Mouse (Mus musculus): ENCODE data around the gene Tgif1. TPM values are rescaled to one million over a fixed set of nuclear protein-coding genes. Genes with fewer than 3 reads are reported as not detected.
A peak's percentile ranks its signal among the peaks of the same experiment; 100 is the strongest.

Tgif1 gene
- total and polyA plus RNA-seq, 3 experiments, result 44.5 to 74.4 (median 70.6) TPM

DNA sequence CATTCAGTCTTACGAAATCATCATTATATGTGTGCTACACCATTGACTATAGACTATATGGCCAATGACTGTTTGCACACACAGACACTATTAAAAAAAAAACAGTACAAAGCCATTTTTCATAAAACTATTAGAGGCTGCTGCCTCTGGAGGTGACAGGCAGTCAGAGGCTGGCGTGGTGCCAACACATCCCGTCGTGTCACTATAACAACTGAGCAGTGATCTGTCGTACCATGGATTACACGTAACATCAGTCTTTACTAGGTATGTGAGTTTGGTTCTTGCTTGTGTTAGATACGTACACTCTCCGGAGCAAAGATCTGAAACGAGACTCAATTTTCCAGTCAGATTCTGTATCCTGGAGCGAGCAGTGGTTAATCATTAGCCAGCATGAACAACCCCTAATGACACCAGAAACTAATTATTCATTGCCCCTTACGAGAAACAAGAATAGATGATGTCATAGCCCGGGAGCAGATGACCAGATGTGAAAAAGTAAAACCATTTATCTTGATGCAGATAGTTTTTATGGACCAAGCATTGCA, 3.6 kb upstream of the Tgif1 start:
- Histone ChIP-seq H3K4me2 (ENCODE audit: insufficient read depth, low read depth, poor library complexity, severe bottlenecking) (no peak overlapping the region), H3K4me3 (replicated peaks in 1 of 3; ENCODE audit: low read depth in 2 of 3, low read length in 2 of 3, poor library complexity in 1 of 3) (no peak overlapping the region), H3K79me2 (replicated peaks; ENCODE audit: control insufficient read depth, extremely low read depth, insufficient read depth, poor library complexity, severe bottlenecking) (peaks cover 32% of the 10 kb centered on the region), H3K27ac (ENCODE audit: insufficient read depth, low read depth) (no peak overlapping the region), H3K4me1 (ENCODE audit: control insufficient read depth in 1 of 2, insufficient read depth in 2 of 2) (peaks cover 0 to 36% of the 10 kb centered on the region in 2 experiments; a peak in 3 of 4 replicates), H3K9ac (ENCODE audit: insufficient read depth, low read depth) (no peak overlapping the region), H3K36me3 (replicated peaks in 1 of 2; ENCODE audit: control insufficient read depth in 1 of 2, insufficient read depth in 1 of 2, low read length in 1 of 2) (peaks cover 20 to 57% of the 10 kb centered on the region in 2 experiments), H3K9me3 (replicated peaks; ENCODE audit: low read length) (peaks cover 7% of the 10 kb centered on the region), H3K27me3 (replicated peaks) (no peaks in the 10 kb centered on the region)
- dilution Hi-C loops (cut with MboI; ENCODE audit: extremely low pct_ligation_motif_present, extremely low pct_unique_long_range_greater_than_20kb, low sequenced_read_pairs), result no loop called here
- no peak for DNase-seq (ENCODE audit: extremely low read depth)
- no peak for TF ChIP-seq SMC3 (IDR thresholded peaks at IDR 0.05; ENCODE audit: low read depth, low read length)
- TF ChIP-seq ETS1 (conservative IDR thresholded peaks at IDR 0.05; ENCODE audit: low read depth, low read length), result 0 out of 2 replicates have a peak, but pooled peaks have one; percentile 8
- TF ChIP-seq SIN3A (IDR thresholded peaks at IDR 0.05; ENCODE audit: low read length), result peak; percentile 20; the same call in 1 of the 2 replicates
- 0 out of 2 replicates have a peak, but pooled peaks have one; percentile 10 for TF ChIP-seq BHLHE40 (IDR thresholded peaks at IDR 0.05; ENCODE audit: low read depth, low read length)
- in situ Hi-C loops (cut with MboI; ENCODE audit: low pct_ligation_motif_present, low pct_unique_long_range_greater_than_20kb, low sequenced_read_pairs), result no loop called here

DNA sequence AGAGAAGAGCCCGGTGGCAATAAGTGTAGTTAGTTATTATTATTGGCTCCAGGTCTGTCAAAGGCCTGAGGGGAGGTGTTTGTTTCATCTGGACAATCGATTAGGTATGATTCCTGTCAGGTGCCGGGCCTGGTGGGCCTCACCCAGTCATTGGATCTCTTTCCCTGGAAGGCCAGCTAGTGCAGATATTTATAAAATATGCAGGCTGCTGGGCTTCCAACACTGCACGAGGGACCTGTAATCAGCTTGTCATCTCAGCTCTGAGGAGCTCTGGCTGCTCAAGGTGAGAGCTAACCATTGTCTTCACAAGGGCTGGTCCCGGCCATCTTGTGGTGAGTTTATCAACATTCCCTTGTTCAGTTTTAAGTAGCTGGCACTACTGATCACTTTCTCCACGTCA, 675 bp upstream of the Tgif1 start:
- in situ Hi-C loops (cut with MboI; ENCODE audit: low pct_ligation_motif_present, low pct_unique_long_range_greater_than_20kb, low sequenced_read_pairs) (loop anchor here (5.0 kb wide), 1 partner anchor 58 kb away; no protein-coding TSS in a partner anchor), dilution Hi-C loops (cut with MboI; ENCODE audit: extremely low pct_ligation_motif_present, extremely low pct_unique_long_range_greater_than_20kb, low sequenced_read_pairs) (no loop called here)
- H3K36me3 ChIP-seq (replicated peaks in 1 of 2; ENCODE audit: control insufficient read depth in 1 of 2, insufficient read depth in 1 of 2, low read length in 1 of 2), result peaks cover 4 to 35% of the 10 kb centered on the region in 2 experiments
- no peaks in the 10 kb centered on the region for H3K27me3 ChIP-seq (replicated peaks)
- peak; percentile 49 for DNase-seq (ENCODE audit: extremely low read depth)
- peak overlapping the region; percentile 97 for H3K27ac ChIP-seq (ENCODE audit: insufficient read depth, low read depth)
- H3K4me2 ChIP-seq (ENCODE audit: insufficient read depth, low read depth, poor library complexity, severe bottlenecking), result peak overlapping the region; percentile 73
- peaks cover 51% of the 10 kb centered on the region for H3K79me2 ChIP-seq (replicated peaks; ENCODE audit: control insufficient read depth, extremely low read depth, insufficient read depth, poor library complexity, severe bottlenecking)
- peak overlapping the region; percentile 92 for H3K9ac ChIP-seq (ENCODE audit: insufficient read depth, low read depth)
- H3K9me3 ChIP-seq (replicated peaks; ENCODE audit: low read length), result no peaks in the 10 kb centered on the region
- peak overlapping the region; percentile 76 to 94 (median 87) for H3K4me3 ChIP-seq (replicated peaks in 1 of 3; ENCODE audit: low read depth in 2 of 3, low read length in 2 of 3, poor library complexity in 1 of 3)
- peaks cover 0 to 29% of the 10 kb centered on the region in 2 experiments; a peak in 3 of 4 replicates for H3K4me1 ChIP-seq (ENCODE audit: control insufficient read depth in 1 of 2, insufficient read depth in 2 of 2)
- TF ChIP-seq ZMIZ1 (IDR thresholded peaks at IDR 0.05; ENCODE audit: low read depth, low read length) (no peak), HCFC1 (IDR thresholded peaks at IDR 0.05; ENCODE audit: low read depth, low read length) (no peak), GABPA (IDR thresholded peaks at IDR 0.05; ENCODE audit: insufficient replicate concordance, low read depth, low read length) (no peak), MYC (IDR thresholded peaks at IDR 0.05; ENCODE audit: low read depth, low read length) (peak; percentile 26; the same call in 1 of the 2 replicates), POLR2AphosphoS2 (IDR thresholded peaks at IDR 0.05; ENCODE audit: low read depth, low read length) (no peak), NRF1 (IDR thresholded peaks at IDR 0.05; ENCODE audit: low read depth, low read length) (no peak), TBP (conservative IDR thresholded peaks at IDR 0.05; ENCODE audit: low read depth, low read length) (0 out of 2 replicates have a peak, but pooled peaks have one; percentile 47), TCF12 (IDR thresholded peaks at IDR 0.05; ENCODE audit: low read depth, low read length) (no peak), JUN (IDR thresholded peaks at IDR 0.05; ENCODE audit: insufficient read depth, low read depth, low read length) (no peak), EP300 (IDR thresholded peaks at IDR 0.05; ENCODE audit: low read length) (no peak), MAZ (IDR thresholded peaks at IDR 0.05; ENCODE audit: low read depth, low read length) (peak; percentile 5; the same call in 1 of the 2 replicates), E2F4 (IDR thresholded peaks at IDR 0.05; ENCODE audit: insufficient replicate concordance, low read depth, low read length) (no peak), ZC3H11A (IDR thresholded peaks at IDR 0.05; ENCODE audit: low read depth, low read length) (no peak), SIN3A (IDR thresholded peaks at IDR 0.05; ENCODE audit: low read length) (no peak; the same call in 1 of the 2 replicates), UBTF (IDR thresholded peaks at IDR 0.05; ENCODE audit: low read depth, low read length) (no peak), SMC3 (IDR thresholded peaks at IDR 0.05; ENCODE audit: low read depth, low read length) (0 out of 2 replicates have a peak, but pooled peaks have one; percentile 12), IRF4 (IDR thresholded peaks at IDR 0.05; ENCODE audit: low read depth, low read length) (no peak), NELFE (IDR thresholded peaks at IDR 0.05; ENCODE audit: low read depth, low read length) (0 out of 2 replicates have a peak, but pooled peaks have one; percentile 18), ZKSCAN1 (IDR thresholded peaks at IDR 0.05; ENCODE audit: borderline replicate concordance, low read depth, low read length) (no peak), RAD21 (IDR thresholded peaks at IDR 0.05; ENCODE audit: low read depth, low read length) (no peak; the same call in 1 of the 2 replicates), CHD1 (IDR thresholded peaks at IDR 0.05; ENCODE audit: low read depth, low read length) (0 out of 2 replicates have a peak, but pooled peaks have one; percentile 6), ETS1 (conservative IDR thresholded peaks at IDR 0.05; ENCODE audit: low read depth, low read length) (no peak), KAT2A (IDR thresholded peaks at IDR 0.05; ENCODE audit: insufficient replicate concordance, low read length) (no peak), MAX (IDR thresholded peaks at IDR 0.05; ENCODE audit: low read length) (no peak), USF2 (conservative IDR thresholded peaks at IDR 0.05; ENCODE audit: low read depth, low read length) (no peak), PAX5 (IDR thresholded peaks at IDR 0.05; ENCODE audit: low read length) (no peak), POLR2A (IDR thresholded peaks at IDR 0.05; ENCODE audit: low read depth, low read length) (peak; percentile 19; the same call in 1 of the 2 replicates), CHD2 (IDR thresholded peaks at IDR 0.05; ENCODE audit: low read length) (no peak), CTCF (conservative IDR thresholded peaks at IDR 0.05 in 1 of 2, IDR thresholded peaks at IDR 0.05 in 1 of 2; ENCODE audit: low read depth in 2 of 2, low read length in 2 of 2) (peak in 1 of 2 experiments; percentile 14; a peak in 1 of 4 replicates), RCOR1 (conservative IDR thresholded peaks at IDR 0.05; ENCODE audit: low read depth, low read length) (no peak), BHLHE40 (IDR thresholded peaks at IDR 0.05; ENCODE audit: low read depth, low read length) (0 out of 2 replicates have a peak, but pooled peaks have one; percentile 20)

Measured in CH12.LX (cell line).